Mouse (Mus musculus) CH12.LX (cell line): ENCODE measurements around the gene Nup188. TPM values are rescaled to one million over a fixed set of nuclear protein-coding genes. Genes with fewer than 3 reads are reported as not detected.

Experiments
- DNase-seq: peaks from one replicate; pipeline ENCODE4 v3.0.0-alpha.2; 2013; ENCODE audit errors: extremely low read depth
- H3K27ac ChIP-seq: 2 replicates; pipeline ENCODE4 v1.5.1; 2012; ENCODE audit warnings: low read depth, mild to moderate bottlenecking, control low read depth, moderate library complexity; ENCODE audit not compliant: insufficient read depth
- H3K27me3 ChIP-seq: replicated peaks from 2 replicates; pipeline ENCODE3; 2012; ENCODE audit warnings: inconsistent platforms
- H3K36me3 ChIP-seq, 2 experiments: replicated peaks in 1 of 2; 2 replicates each; pipeline versions ENCODE3 to v1.6.1; 2012; ENCODE audit warnings: inconsistent platforms in 1 of 2, low read length in 1 of 2, mild to moderate bottlenecking in 1 of 2, mixed read lengths in 1 of 2, moderate library complexity in 1 of 2; ENCODE audit not compliant: control insufficient read depth in 1 of 2, insufficient read depth in 1 of 2
- H3K4me1 ChIP-seq, 2 experiments: 2 replicates each; pipeline ENCODE4 v1.6.1; 2012; ENCODE audit warnings: inconsistent platforms in 1 of 2, moderate library complexity in 1 of 2; ENCODE audit not compliant: insufficient read depth in 2 of 2, control insufficient read depth in 1 of 2
- H3K4me2 ChIP-seq: 2 replicates; pipeline ENCODE4 v1.6.1; 2012; ENCODE audit warnings: low read depth, mild to moderate bottlenecking, control low read depth; ENCODE audit not compliant: poor library complexity, insufficient read depth, severe bottlenecking
- H3K4me3 ChIP-seq, 3 experiments: fragments of 150-350 bp in 1 of 3; sonication (generic) in 1 of 3; replicated peaks in 1 of 3; 2 replicates each; pipeline versions ENCODE3 to v1.5.1; 2011 to 2012; ENCODE audit warnings: low read depth in 2 of 3, low read length in 2 of 3, mild to moderate bottlenecking in 2 of 3, moderate library complexity in 2 of 3, control low read depth in 1 of 3, improper control_type of control experiment in 1 of 3, inconsistent platforms in 1 of 3, mixed read lengths in 1 of 3; ENCODE audit not compliant: poor library complexity in 1 of 3
- H3K79me2 ChIP-seq: replicated peaks from 2 replicates; pipeline ENCODE4 v1.6.1; 2012; ENCODE audit warnings: mild to moderate bottlenecking, moderate library complexity; ENCODE audit not compliant: control insufficient read depth, poor library complexity, insufficient read depth, severe bottlenecking; ENCODE audit errors: extremely low read depth
- H3K9ac ChIP-seq: 2 replicates; pipeline ENCODE4 v1.6.1; 2012; ENCODE audit warnings: low read depth, mild to moderate bottlenecking, control low read depth, moderate library complexity; ENCODE audit not compliant: insufficient read depth
- H3K9me3 ChIP-seq: replicated peaks from 2 replicates; pipeline ENCODE3; 2012; ENCODE audit warnings: low read length, inconsistent platforms, mixed read lengths
- BHLHE40 ChIP-seq: IDR thresholded peaks from 2 replicates; pipeline ENCODE4 v1.6.1; 2011; ENCODE audit warnings: mild to moderate bottlenecking, low read depth, low read length, improper control_type of control experiment
- CHD1 ChIP-seq: IDR thresholded peaks from 2 replicates; pipeline ENCODE4 v1.6.1; 2012; ENCODE audit warnings: low read depth, low read length, improper control_type of control experiment, inconsistent platforms
- CTCF ChIP-seq, 2 experiments: IDR thresholded peaks in 1 of 2; conservative IDR thresholded peaks in 1 of 2; 2 replicates each; pipeline ENCODE4 v1.5.1; 2011 to 2012; ENCODE audit warnings: low read depth in 2 of 2, low read length in 2 of 2, improper control_type of control experiment in 1 of 2, inconsistent platforms in 1 of 2, mild to moderate bottlenecking in 1 of 2, moderate library complexity in 1 of 2
- E2F4 ChIP-seq: IDR thresholded peaks from 2 replicates; pipeline ENCODE4 v1.6.1; 2011; ENCODE audit warnings: low read depth, low read length, improper control_type of control experiment; ENCODE audit not compliant: insufficient replicate concordance
- EP300 ChIP-seq: IDR thresholded peaks from 2 replicates; pipeline ENCODE4 v1.6.1; 2011; ENCODE audit warnings: low read length, improper control_type of control experiment
- ETS1 ChIP-seq: conservative IDR thresholded peaks from 2 replicates; pipeline ENCODE4 v1.6.1; 2012; ENCODE audit warnings: low read depth, mild to moderate bottlenecking, inconsistent platforms, low read length, improper control_type of control experiment, moderate library complexity
- GABPA ChIP-seq: IDR thresholded peaks from 2 replicates; pipeline ENCODE4 v1.6.1; 2012; ENCODE audit warnings: low read depth, low read length, improper control_type of control experiment, inconsistent platforms; ENCODE audit not compliant: insufficient replicate concordance
- IRF4 ChIP-seq: IDR thresholded peaks from 2 replicates; pipeline ENCODE4 v1.6.1; 2014; ENCODE audit warnings: low read depth, mild to moderate bottlenecking, inconsistent platforms, low read length, improper control_type of control experiment
- JUN ChIP-seq: IDR thresholded peaks from 2 replicates; pipeline ENCODE4 v1.6.1; 2011; ENCODE audit warnings: low read depth, mild to moderate bottlenecking, low read length, improper control_type of control experiment, moderate library complexity; ENCODE audit not compliant: insufficient read depth
- JUND ChIP-seq: conservative IDR thresholded peaks from 2 replicates; pipeline ENCODE4 v1.6.1; 2011; ENCODE audit warnings: low read depth, low read length, improper control_type of control experiment
- KAT2A ChIP-seq: IDR thresholded peaks from 2 replicates; pipeline ENCODE4 v1.6.1; 2012; ENCODE audit warnings: low read length, improper control_type of control experiment, inconsistent platforms; ENCODE audit not compliant: insufficient replicate concordance
- MAFK ChIP-seq: IDR thresholded peaks from 2 replicates; pipeline ENCODE4 v1.6.1; 2011; ENCODE audit warnings: low read length, improper control_type of control experiment; ENCODE audit not compliant: insufficient replicate concordance
- MAX ChIP-seq: IDR thresholded peaks from 2 replicates; pipeline ENCODE4 v1.6.1; 2011; ENCODE audit warnings: low read length, improper control_type of control experiment
- MAZ ChIP-seq: IDR thresholded peaks from 2 replicates; pipeline ENCODE4 v1.6.1; 2012; ENCODE audit warnings: low read depth, mild to moderate bottlenecking, inconsistent platforms, low read length, improper control_type of control experiment, moderate library complexity
- MEF2A ChIP-seq: IDR thresholded peaks from 2 replicates; pipeline ENCODE4 v1.6.1; 2014; ENCODE audit warnings: low read depth, mild to moderate bottlenecking, inconsistent platforms, low read length, improper control_type of control experiment, borderline replicate concordance
- MXI1 ChIP-seq: IDR thresholded peaks from 2 replicates; pipeline ENCODE4 v1.6.1; 2011; ENCODE audit warnings: mild to moderate bottlenecking, low read depth, low read length, improper control_type of control experiment
- NRF1 ChIP-seq: IDR thresholded peaks from 2 replicates; pipeline ENCODE4 v1.6.1; 2014; ENCODE audit warnings: low read depth, mild to moderate bottlenecking, inconsistent platforms, low read length, improper control_type of control experiment, moderate library complexity
- PAX5 ChIP-seq: IDR thresholded peaks from 2 replicates; pipeline ENCODE4 v1.6.1; 2012; ENCODE audit warnings: low read length, inconsistent platforms, mixed read lengths
- POLR2A ChIP-seq: IDR thresholded peaks from 2 replicates; pipeline ENCODE4 v1.6.1; 2011; ENCODE audit warnings: low read depth, mild to moderate bottlenecking, improper control_type of control experiment, low read length
- POLR2AphosphoS2 ChIP-seq: IDR thresholded peaks from 2 replicates; pipeline ENCODE4 v1.6.1; 2011; ENCODE audit warnings: low read depth, low read length, improper control_type of control experiment
- TBP ChIP-seq: conservative IDR thresholded peaks from 2 replicates; pipeline ENCODE4 v1.6.1; 2011; ENCODE audit warnings: low read depth, low read length, improper control_type of control experiment
- TCF12 ChIP-seq: IDR thresholded peaks from 2 replicates; pipeline ENCODE4 v1.6.1; 2014; ENCODE audit warnings: low read depth, mild to moderate bottlenecking, inconsistent platforms, low read length, improper control_type of control experiment
- UBTF ChIP-seq: IDR thresholded peaks from 2 replicates; pipeline ENCODE4 v1.6.1; 2012; ENCODE audit warnings: low read depth, mild to moderate bottlenecking, inconsistent platforms, low read length, improper control_type of control experiment, moderate library complexity
- USF1 ChIP-seq: IDR thresholded peaks from 2 replicates; pipeline ENCODE4 v1.6.1; 2014; ENCODE audit warnings: low read depth, mild to moderate bottlenecking, inconsistent platforms, low read length, improper control_type of control experiment
- USF2 ChIP-seq: conservative IDR thresholded peaks from 2 replicates; pipeline ENCODE4 v1.6.1; 2011; ENCODE audit warnings: low read depth, low read length, improper control_type of control experiment
- ZC3H11A ChIP-seq: IDR thresholded peaks from 2 replicates; pipeline ENCODE4 v1.6.1; 2012; ENCODE audit warnings: low read depth, mild to moderate bottlenecking, inconsistent platforms, low read length, improper control_type of control experiment
- ZKSCAN1 ChIP-seq: IDR thresholded peaks from 2 replicates; pipeline ENCODE4 v1.6.1; 2012; ENCODE audit warnings: low read depth, inconsistent platforms, low read length, improper control_type of control experiment, borderline replicate concordance
- ZMIZ1 ChIP-seq: IDR thresholded peaks from 2 replicates; pipeline ENCODE4 v1.6.1; 2012; ENCODE audit warnings: low read depth, mild to moderate bottlenecking, inconsistent platforms, low read length, improper control_type of control experiment
- dilution Hi-C: fragments of 300-500 bp; cut with MboI; formaldehyde crosslinking; loops from 2 replicates; pipeline ENCODE4 v1.14.3; 2020; ENCODE audit warnings: low sequenced_read_pairs; ENCODE audit not compliant: extremely low pct_unique_long_range_greater_than_20kb, extremely low pct_ligation_motif_present
- in situ Hi-C: fragments of 300-500 bp; cut with MboI; formaldehyde crosslinking; loops from 3 replicates; pipeline ENCODE4 v1.14.3; 2019; ENCODE audit warnings: low sequenced_read_pairs, low pct_ligation_motif_present, low pct_unique_long_range_greater_than_20kb, mixed read lengths
- polyA plus RNA-seq: library from polyadenylated mRNA; unstranded; fragments of >175 nt; gene quantifications from 2 replicates; pipeline ENCODE4 v1.2.1, GENCODE M21; 2012; ENCODE audit warnings: low read depth; ENCODE audit not compliant: insufficient read length
- total RNA-seq, 2 experiments: library from RNA; depleted of rRNA; stranded (reverse); fragments of 300-350 nt in 1 of 2; fragments of >200 nt in 1 of 2; gene quantifications; 2 replicates each; pipeline ENCODE4 v1.2.3; 2012 to 2014

Nup188 gene
- total and polyA plus RNA-seq, 3 experiments: 19.7 to 58.8 (median 47.6) TPM

GRCm38 (mm10) chr2:30380564-30381376, 94.6 kb downstream of the Nup188 start:
- in situ Hi-C loops: no loop called here
- Histone ChIP-seq H3K4me2 (no peak overlapping the region), H3K9ac (no peak overlapping the region)

GRCm38 (mm10) chr2:30381377-30381725, 95.2 kb downstream of the Nup188 start:
- DNase-seq: no peak
- Histone ChIP-seq H3K79me2 (no peaks in the 10 kb centered on the region), H3K4me3 (no peak overlapping the region), H3K27ac (no peak overlapping the region), H3K4me1 (no peaks in the 10 kb centered on the region), H3K36me3 (peaks cover 58 to 94% of the 10 kb centered on the region in 2 experiments), H3K9ac (no peak overlapping the region), H3K9me3 (no peaks in the 10 kb centered on the region), H3K27me3 (no peaks in the 10 kb centered on the region), H3K4me2 (no peak overlapping the region)
- dilution Hi-C loops: no loop called here
- in situ Hi-C loops: no loop called here
- no peak for TF ChIP-seq TCF12
- TF ChIP-seq IRF4: no peak
- TF ChIP-seq GABPA: no peak
- TF ChIP-seq TBP: no peak
- no peak for TF ChIP-seq ETS1
- TF ChIP-seq USF2: no peak
- no peak for TF ChIP-seq MEF2A
- TF ChIP-seq UBTF: no peak
- TF ChIP-seq PAX5: no peak
- TF ChIP-seq BHLHE40: no peak
- TF ChIP-seq MXI1: no peak
- TF ChIP-seq POLR2AphosphoS2: no peak
- TF ChIP-seq USF1: no peak
- TF ChIP-seq CTCF (conservative IDR thresholded peaks at IDR 0.05 in 1 of 2, IDR thresholded peaks at IDR 0.05 in 1 of 2; ENCODE audit: low read depth in 2 of 2, low read length in 2 of 2): no peak
- TF ChIP-seq MAZ: no peak
- TF ChIP-seq MAFK: no peak
- no peak for TF ChIP-seq MAX
- TF ChIP-seq POLR2A: no peak
- TF ChIP-seq NRF1: no peak
- TF ChIP-seq EP300: no peak

More at GRCm38 (mm10) chr2:30380564-30381376, 94.6 kb downstream of the Nup188 start:
- Histone ChIP-seq H3K79me2 (no peaks in the 10 kb centered on the region), H3K4me1 (no peaks in the 10 kb centered on the region), H3K27ac (no peak overlapping the region), H3K27me3 (no peaks in the 10 kb centered on the region), H3K4me3 (no peak overlapping the region), H3K36me3 (peaks cover 58 to 96% of the 10 kb centered on the region in 2 experiments), H3K9me3 (no peaks in the 10 kb centered on the region)
- no peak for DNase-seq
- dilution Hi-C loops: no loop called here
- TF ChIP-seq UBTF: no peak
- TF ChIP-seq ZC3H11A: no peak
- no peak for TF ChIP-seq PAX5
- no peak for TF ChIP-seq ZKSCAN1
- TF ChIP-seq IRF4: no peak
- no peak for TF ChIP-seq BHLHE40
- no peak for TF ChIP-seq ETS1
- TF ChIP-seq KAT2A: no peak
- TF ChIP-seq GABPA: no peak
- no peak for TF ChIP-seq E2F4
- no peak for TF ChIP-seq ZMIZ1
- TF ChIP-seq JUND: no peak
- no peak for TF ChIP-seq CHD1
- no peak for TF ChIP-seq USF2
- no peak for TF ChIP-seq TBP
- TF ChIP-seq JUN: no peak
- TF ChIP-seq, all 38 proteins: peak for 0
